Mouse (Mus musculus) midbrain, embryonic 10.5 days (tissue): ENCODE data around the gene Tsc22d3. TPM values are rescaled to one million over a fixed set of nuclear protein-coding genes. Genes with fewer than 3 reads are reported as not detected.

ENCODE experiments used
- DNase-seq: peaks from one replicate; pipeline ENCODE4 v3.0.0-alpha.2; 2017; ENCODE audit warnings: low spot score
- H3K27ac ChIP-seq: fragments of 300-500 bp; sonication (generic); replicated peaks from 2 replicates; pipeline ENCODE4 v1.5.1; 2016; ENCODE audit warnings: mild to moderate bottlenecking
- H3K27me3 ChIP-seq: fragments of 300-500 bp; sonication (generic); 2 replicates; pipeline ENCODE4 v1.6.1; 2016; ENCODE audit warnings: low read depth, mild to moderate bottlenecking; ENCODE audit not compliant: poor library complexity, severe bottlenecking
- H3K36me3 ChIP-seq: fragments of 300-500 bp; sonication (generic); 2 replicates; pipeline ENCODE4 v1.6.1; 2016; ENCODE audit warnings: mild to moderate bottlenecking, moderate library complexity
- H3K4me1 ChIP-seq: fragments of 300-500 bp; sonication (generic); 2 replicates; pipeline ENCODE4 v1.6.1; 2016
- H3K4me3 ChIP-seq: fragments of 300-500 bp; sonication (generic); 2 replicates; pipeline ENCODE4 v1.5.1; 2016; ENCODE audit warnings: mild to moderate bottlenecking, moderate library complexity
- H3K9me3 ChIP-seq: fragments of 300-500 bp; sonication (generic); replicated peaks from 2 replicates; pipeline ENCODE4 v1.6.1; 2016; ENCODE audit warnings: mild to moderate bottlenecking
- WGBS: fragments of 180-500 bp; shearing (Covaris S2); methylation state at CpG from one replicate; pipeline ENCODE4 v1.1.7; 2016; 5-methylcytosine and 5-hydroxymethylcytosine counted together
- polyA plus RNA-seq: library from polyadenylated mRNA; unstranded; fragments of >200 nt; fragmentation: Nextera tagmentation; extraction: Ambion mirVana; gene quantifications from 2 replicates; pipeline ENCODE4 v1.2.1, GENCODE M21; 2016

The Tsc22d3 gene
- polyA plus RNA-seq, 1 experiment from 2014 or later = 133 TPM

DNA sequence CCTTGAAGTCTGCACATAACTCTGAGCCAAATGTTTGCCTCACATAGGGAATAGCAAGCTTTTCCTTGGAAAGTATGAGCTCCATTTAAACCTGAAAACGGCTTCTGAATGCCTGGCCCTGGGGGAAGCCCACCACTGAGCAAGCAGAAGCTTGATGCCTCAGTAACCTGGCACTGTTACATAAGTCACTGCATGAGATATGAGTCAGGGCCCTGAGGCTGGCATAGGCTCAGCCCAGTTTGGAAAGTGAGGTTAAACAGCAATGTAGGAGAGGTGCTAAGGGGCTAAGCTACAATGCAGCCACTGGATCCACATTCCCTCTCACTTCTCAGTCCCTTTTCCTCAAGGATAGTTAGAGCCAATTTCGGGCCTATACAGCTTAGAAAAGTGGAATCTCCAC, 10.3 kb downstream of the Tsc22d3 start:
- H3K4me1 ChIP-seq = no peaks in the 10 kb centered on the region
- no peaks in the 10 kb centered on the region for H3K36me3 ChIP-seq
- H3K27ac ChIP-seq = no peak overlapping the region
- H3K27me3 ChIP-seq = peaks cover 96% of the 10 kb centered on the region
- DNase-seq = no peak
- H3K9me3 ChIP-seq = no peaks in the 10 kb centered on the region
- no peak overlapping the region for H3K4me3 ChIP-seq
- WGBS = 69% methylated on average over 2 of the region's 2 CpGs

DNA sequence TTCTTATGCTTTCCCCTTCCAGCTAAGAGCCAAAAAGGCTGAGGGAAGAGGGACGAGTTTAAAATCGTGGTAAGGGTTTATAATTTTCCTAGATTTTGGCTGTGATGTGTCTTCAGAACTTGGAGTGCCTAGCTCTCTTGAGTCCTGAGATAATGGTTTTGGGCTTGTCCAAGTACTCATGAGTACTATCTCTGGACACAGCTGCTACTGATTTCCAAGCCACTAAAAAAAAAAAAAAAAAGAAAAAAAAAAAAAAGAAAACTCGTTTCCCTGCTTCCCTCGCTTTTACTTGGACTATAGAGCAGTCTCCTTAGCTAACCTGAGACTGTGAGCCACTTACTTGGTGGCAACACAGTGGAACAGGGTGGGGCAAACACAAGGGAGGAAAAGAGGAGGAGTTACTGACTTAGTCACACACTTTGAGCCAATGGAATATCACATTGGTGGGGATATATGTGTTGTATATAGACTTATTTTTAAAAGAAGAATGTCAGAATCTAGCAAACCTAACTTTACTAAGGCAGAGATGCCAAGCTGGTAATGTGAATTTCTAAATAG, 11.2 kb downstream of the Tsc22d3 start:
- H3K27me3 ChIP-seq = peaks cover 96% of the 10 kb centered on the region
- no peaks in the 10 kb centered on the region for H3K36me3 ChIP-seq

DNA sequence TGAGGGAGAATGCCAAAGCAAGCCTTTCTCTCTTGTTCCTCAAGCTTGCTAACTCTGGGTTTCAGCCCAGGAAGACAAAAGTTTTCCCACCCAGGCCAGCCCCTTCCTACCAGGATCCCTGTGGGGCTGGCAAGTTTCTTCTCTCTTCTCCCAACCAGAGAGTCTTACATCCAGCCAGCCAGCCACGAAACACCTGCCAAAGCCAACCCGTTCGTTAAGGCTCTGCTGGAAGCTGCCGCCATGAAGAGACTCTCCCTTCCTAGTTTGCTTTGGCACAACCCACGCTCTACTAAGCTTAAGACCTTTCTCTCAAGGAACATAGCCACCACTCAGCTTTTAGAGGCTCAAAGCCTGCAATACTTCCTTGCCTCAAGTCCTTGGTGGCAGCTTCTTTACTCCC, 11.9 kb downstream of the Tsc22d3 start:
- no peak overlapping the region for H3K27ac ChIP-seq
- DNase-seq = no peak
- H3K4me1 ChIP-seq = no peaks in the 10 kb centered on the region
- H3K27me3 ChIP-seq = peaks cover 99% of the 10 kb centered on the region
- H3K4me3 ChIP-seq = no peak overlapping the region
- no peaks in the 10 kb centered on the region for H3K9me3 ChIP-seq
- WGBS = 73% methylated on average over 5 of the region's 5 CpGs
- H3K36me3 ChIP-seq = no peaks in the 10 kb centered on the region

More for the DNA sequence above, 11.2 kb downstream of the Tsc22d3 start:
- no peaks in the 10 kb centered on the region for H3K4me1 ChIP-seq
- DNase-seq = no peak
- no peak overlapping the region for H3K4me3 ChIP-seq
- WGBS = 80% methylated on average over 4 of the region's 4 CpGs
- H3K9me3 ChIP-seq = no peaks in the 10 kb centered on the region
- H3K27ac ChIP-seq = no peak overlapping the region

DNA sequence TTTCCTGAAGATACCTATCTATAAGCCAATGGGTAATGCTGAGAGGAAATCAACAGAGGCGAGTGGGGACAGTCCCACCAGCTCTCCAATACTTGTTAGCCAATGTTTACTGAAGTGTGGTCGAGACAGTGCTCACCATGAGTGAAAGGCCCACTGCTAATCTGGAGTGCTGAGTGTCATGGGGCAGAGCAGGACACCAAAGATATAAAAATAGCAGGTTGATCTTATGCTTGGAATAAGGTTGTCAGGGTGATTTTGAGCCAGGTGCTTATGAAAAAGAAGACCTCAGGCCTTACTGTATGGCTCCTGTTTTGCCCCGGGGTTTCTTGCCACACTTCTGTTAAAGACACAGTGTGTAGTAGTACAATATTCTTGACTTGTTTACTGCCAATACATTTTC, 20.0 kb downstream of the Tsc22d3 start:
- WGBS = 79% methylated on average over 3 of the region's 3 CpGs
- Histone ChIP-seq H3K36me3 (no peaks in the 10 kb centered on the region), H3K9me3 (no peaks in the 10 kb centered on the region), H3K27ac (no peak overlapping the region), H3K4me1 (no peaks in the 10 kb centered on the region), H3K4me3 (no peak overlapping the region), H3K27me3 (peaks cover 100% of the 10 kb centered on the region)
- no peak for DNase-seq

DNA sequence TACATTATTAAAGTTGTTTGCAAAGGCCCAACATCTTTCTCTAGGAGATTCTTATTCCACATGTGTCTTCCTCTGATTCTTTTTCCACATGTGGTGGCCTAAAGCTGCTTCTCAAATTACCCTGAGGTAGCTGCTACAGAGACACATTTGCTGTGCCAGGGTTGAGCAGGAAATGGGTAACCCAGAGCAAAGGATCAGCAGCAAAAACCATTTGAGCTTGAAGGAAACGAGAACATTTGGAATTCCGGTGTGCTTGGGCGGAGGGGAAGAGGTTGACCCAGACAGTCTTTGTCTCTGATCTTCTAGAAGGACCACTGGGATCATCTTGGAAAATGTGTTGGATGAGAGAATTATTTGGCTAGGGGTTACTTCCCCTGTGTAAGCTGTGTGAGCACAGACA, 24.8 kb downstream of the Tsc22d3 start:
- H3K27ac ChIP-seq = no peak overlapping the region
- no peaks in the 10 kb centered on the region for H3K9me3 ChIP-seq
- peaks cover 100% of the 10 kb centered on the region for H3K27me3 ChIP-seq
- H3K4me1 ChIP-seq = no peaks in the 10 kb centered on the region
- no peak for DNase-seq
- 81% methylated on average over 3 of the region's 3 CpGs for WGBS
- H3K36me3 ChIP-seq = no peaks in the 10 kb centered on the region
- no peak overlapping the region for H3K4me3 ChIP-seq

DNA sequence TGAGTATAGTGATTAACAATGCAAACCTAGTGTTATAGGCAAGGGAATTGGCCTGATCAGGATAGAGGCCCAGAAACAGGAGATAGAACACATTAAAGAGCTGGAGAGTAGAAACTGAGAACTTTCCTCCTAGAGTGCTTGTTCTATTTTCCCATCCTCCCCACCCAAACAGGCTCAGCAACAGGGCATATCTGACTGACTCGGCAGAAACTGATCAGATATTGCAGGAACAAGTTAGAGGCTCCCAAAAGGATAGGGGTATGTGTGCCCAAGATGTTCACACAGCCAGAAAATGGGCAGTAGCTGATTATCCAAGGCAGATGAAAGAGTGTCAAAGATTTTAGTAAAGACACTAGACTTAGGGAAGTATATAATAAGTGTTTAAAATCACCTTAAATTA, 25.3 kb downstream of the Tsc22d3 start:
- 71% methylated on average over 1 of the region's 1 CpGs for WGBS
- no peak for DNase-seq
- Histone ChIP-seq H3K36me3 (no peaks in the 10 kb centered on the region), H3K4me1 (no peaks in the 10 kb centered on the region), H3K27me3 (peaks cover 100% of the 10 kb centered on the region), H3K27ac (no peak overlapping the region), H3K4me3 (no peak overlapping the region), H3K9me3 (no peaks in the 10 kb centered on the region)

DNA sequence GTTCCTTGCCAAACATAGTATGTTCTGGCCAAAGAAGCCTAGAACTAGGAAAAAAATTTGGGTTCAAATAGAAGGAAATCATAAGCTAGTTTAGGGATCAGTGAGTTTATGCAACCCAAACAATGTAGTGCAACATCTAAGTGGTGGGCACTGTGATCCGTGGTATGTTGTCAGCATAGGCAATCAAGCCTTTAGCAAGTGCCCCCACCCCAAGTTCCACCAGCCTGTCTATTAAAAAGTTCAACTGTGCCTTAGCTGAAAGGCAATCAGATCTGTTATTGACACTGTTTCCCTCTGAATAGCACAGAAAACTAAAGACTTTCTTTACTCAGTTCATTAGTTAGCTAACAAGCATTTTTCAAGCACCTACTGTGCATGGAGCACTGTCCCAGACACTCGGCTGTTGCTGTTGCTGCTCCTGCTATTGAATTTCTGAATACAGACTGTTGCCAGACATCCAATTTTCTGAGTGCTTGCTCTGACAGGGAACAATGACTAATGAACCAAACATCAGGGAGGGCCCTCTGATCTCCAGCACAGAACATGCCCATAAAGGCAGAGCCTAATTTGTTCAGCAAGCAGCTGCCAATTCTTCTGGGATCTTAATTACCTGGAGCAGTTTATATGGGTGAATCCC, 27.6 kb downstream of the Tsc22d3 start:
- H3K9me3 ChIP-seq = no peaks in the 10 kb centered on the region
- H3K4me3 ChIP-seq = no peak overlapping the region
- no peak overlapping the region for H3K27ac ChIP-seq
- no peaks in the 10 kb centered on the region for H3K36me3 ChIP-seq
- 59% methylated on average over 2 of the region's 2 CpGs for WGBS
- no peaks in the 10 kb centered on the region for H3K4me1 ChIP-seq
- H3K27me3 ChIP-seq = peaks cover 100% of the 10 kb centered on the region
- no peak for DNase-seq

DNA sequence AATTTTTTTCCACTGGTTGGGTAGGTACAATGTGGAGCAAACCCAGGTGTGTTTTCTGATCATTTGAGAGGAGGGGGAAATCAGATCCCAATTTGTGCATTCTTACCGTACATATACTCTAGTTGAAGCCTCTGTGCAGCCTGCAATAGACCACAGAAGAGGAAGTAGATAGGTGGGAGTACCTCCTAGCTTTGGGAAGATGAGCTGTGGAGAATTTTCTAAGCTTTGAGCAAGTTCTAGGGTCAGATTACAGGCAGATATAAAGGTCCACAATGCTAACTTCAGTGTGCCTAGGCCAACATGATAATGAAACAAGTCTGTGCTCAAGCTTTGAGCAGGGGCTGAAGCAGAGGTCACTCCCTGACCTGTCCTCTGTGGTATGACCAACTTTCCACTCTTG, 30.9 kb downstream of the Tsc22d3 start:
- WGBS = 80% methylated on average over 1 of the region's 1 CpGs
- H3K9me3 ChIP-seq = no peaks in the 10 kb centered on the region
- no peak for DNase-seq
- peaks cover 100% of the 10 kb centered on the region for H3K27me3 ChIP-seq
- no peak overlapping the region for H3K4me3 ChIP-seq
- H3K4me1 ChIP-seq = no peaks in the 10 kb centered on the region
- H3K27ac ChIP-seq = no peak overlapping the region
- no peaks in the 10 kb centered on the region for H3K36me3 ChIP-seq

DNA sequence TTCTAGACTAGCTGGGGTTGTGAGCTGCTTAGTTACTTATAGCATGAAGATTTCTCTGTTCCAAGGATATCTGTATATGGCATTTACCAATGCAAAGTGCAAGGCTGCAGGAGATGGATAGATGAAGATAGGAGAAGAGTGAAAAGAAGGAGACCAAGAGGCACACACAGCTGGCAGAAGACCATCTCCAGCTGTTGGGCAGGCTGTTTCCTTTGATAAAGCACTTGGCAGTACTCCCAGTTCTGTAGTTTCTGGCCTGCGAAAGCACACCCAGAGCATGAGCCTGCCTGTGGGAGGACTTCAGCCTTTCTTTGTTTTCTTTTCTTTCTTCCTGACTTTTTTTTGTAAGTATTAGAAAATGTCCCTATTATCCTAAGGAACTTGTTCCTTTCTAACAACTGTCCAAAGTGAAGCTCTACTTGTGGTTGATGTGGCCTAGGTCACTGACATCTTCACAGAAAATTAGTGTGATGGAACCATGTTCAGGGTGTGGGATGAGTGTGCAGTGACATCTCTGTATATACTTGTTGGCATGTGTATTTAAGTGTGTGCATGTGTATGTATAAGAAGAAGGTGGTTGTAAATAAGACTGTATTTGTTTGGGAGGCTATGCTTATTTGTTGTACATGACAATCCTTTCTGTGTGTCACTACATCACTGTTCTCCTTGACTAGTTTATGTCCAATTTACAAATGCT, 32.6 kb downstream of the Tsc22d3 start:
- no peaks in the 10 kb centered on the region for H3K4me1 ChIP-seq
- no peak for DNase-seq
- 86% methylated on average over 1 of the region's 1 CpGs for WGBS
- no peak overlapping the region for H3K4me3 ChIP-seq
- H3K27me3 ChIP-seq = peaks cover 98% of the 10 kb centered on the region
- no peak overlapping the region for H3K27ac ChIP-seq
- H3K36me3 ChIP-seq = no peaks in the 10 kb centered on the region
- H3K9me3 ChIP-seq = no peaks in the 10 kb centered on the region

DNA sequence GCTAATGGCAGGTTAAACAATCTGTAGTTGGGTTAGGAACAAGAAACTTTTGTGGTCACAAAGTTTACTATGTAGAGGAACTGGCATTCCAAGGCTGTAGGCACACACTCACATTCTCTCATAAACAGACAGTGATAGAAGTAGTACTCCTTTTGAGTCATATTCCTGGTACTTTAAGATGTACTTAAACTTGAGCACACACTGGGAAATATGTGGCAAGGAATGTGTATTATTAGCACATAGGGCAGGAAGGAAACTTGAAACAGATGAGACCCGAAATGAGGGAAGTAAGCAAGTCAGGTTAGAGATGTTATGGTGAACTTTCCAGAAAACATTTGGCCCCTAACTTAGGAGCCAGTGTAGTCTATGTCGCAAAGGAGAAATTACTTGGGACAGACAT, 34.7 kb downstream of the Tsc22d3 start:
- Histone ChIP-seq H3K9me3 (no peaks in the 10 kb centered on the region), H3K36me3 (no peaks in the 10 kb centered on the region), H3K4me1 (no peaks in the 10 kb centered on the region), H3K4me3 (no peak overlapping the region), H3K27ac (no peak overlapping the region), H3K27me3 (peaks cover 98% of the 10 kb centered on the region)
- 87% methylated on average over 2 of the region's 2 CpGs for WGBS
- no peak for DNase-seq

DNA sequence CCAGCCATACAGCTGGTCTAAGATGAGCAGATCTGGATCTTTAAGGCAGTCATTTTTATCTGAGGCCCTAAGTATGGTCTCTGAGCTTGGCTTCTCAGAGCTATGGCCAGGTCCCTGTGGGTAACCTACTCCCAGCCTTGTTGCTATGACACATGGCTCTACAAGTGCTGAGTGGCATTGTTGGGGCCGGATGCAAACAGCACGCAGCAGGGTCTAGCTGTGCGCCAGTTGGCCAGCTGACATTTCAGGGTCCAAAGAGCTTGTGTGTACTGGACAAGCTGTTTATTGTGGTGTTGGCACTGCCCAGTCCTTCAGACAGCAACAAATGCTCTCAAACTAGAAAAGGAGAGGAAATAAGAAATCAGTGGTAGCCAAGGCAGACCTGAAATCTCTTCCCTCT, 35.2 kb downstream of the Tsc22d3 start:
- H3K9me3 ChIP-seq = no peaks in the 10 kb centered on the region
- no peak for DNase-seq
- no peak overlapping the region for H3K4me3 ChIP-seq
- H3K27me3 ChIP-seq = peaks cover 98% of the 10 kb centered on the region
- WGBS = 91% methylated on average over 3 of the region's 3 CpGs
- H3K27ac ChIP-seq = no peak overlapping the region
- no peaks in the 10 kb centered on the region for H3K4me1 ChIP-seq
- H3K36me3 ChIP-seq = no peaks in the 10 kb centered on the region

DNA sequence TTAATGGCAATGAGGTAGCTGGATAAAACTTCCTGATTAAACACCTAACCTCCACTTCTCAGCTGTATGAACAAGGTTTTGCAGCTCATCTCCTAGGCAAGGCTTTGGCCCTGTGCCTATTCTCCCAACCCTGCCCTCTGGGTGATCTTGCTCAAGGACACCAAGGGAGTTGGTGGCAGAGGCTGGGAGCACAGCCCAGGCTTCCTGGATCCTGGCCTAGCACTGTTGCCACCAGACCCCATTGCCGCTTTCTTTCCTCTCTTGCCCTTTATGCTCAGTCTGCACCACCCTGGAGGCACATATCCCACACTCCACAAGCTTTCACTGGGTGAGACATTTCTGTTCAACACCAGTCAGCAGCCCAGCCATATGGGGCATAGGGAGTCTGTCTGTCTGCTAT, 35.7 kb downstream of the Tsc22d3 start:
- no peak for DNase-seq
- Histone ChIP-seq H3K9me3 (no peaks in the 10 kb centered on the region), H3K27me3 (peaks cover 98% of the 10 kb centered on the region), H3K4me1 (no peaks in the 10 kb centered on the region), H3K27ac (no peak overlapping the region), H3K36me3 (no peaks in the 10 kb centered on the region), H3K4me3 (no peak overlapping the region)
- 92% methylated on average over 1 of the region's 1 CpGs for WGBS

DNA sequence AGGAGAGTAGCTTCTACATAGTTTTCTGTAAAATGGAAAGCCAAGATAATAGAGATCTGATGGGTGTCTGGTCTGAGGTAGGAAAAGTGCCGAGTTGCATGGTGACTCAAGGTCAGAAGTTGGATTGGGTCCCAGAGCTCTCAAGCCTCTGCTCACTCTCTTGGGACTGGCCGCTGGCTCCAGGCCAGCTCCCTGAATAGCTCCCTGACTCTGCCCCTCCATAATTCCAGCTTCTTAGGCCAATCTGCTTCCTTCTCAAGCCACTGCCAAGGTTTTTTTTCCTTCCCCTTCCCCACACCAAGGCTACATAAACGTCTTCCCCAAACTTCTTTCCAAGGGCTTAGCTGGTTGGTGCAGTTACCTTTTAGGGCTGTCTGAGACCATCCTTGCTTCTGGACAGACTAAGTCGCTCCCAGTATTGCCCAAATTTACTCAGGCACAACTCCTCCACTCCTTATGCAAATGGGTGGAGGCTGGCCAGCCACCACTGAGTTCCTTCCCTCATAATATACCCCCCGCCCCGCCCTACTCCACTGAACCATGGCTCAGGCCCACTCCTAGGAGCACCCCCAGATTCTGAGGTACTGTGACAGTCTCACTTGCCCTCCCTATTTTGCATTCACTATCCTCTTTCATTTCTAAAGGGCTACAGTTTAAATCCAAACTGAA, 42.1 kb downstream of the Tsc22d3 start:
- H3K27me3 ChIP-seq = peaks cover 99% of the 10 kb centered on the region
- no peaks in the 10 kb centered on the region for H3K9me3 ChIP-seq
- no peak for DNase-seq
- 82% methylated on average over 6 of the region's 6 CpGs for WGBS
- H3K36me3 ChIP-seq = no peaks in the 10 kb centered on the region
- H3K4me1 ChIP-seq = no peaks in the 10 kb centered on the region
- no peak overlapping the region for H3K4me3 ChIP-seq
- H3K27ac ChIP-seq = no peak overlapping the region
